Mouse (Mus musculus) intestine, embryonic 15.5 days (tissue): ENCODE results near the gene AW209491. TPM values are rescaled to one million over a fixed set of nuclear protein-coding genes. Genes with fewer than 3 reads are reported as not detected.

Experiments
- ATAC-seq: fragments of 200-750 bp; cut with Nextera tagmentation; 2 replicates; pipeline ENCODE4 v1.8.0; 2017; ENCODE audit warnings: moderate TSS enrichment, moderate library complexity
- H3K27ac ChIP-seq: fragments of 300-500 bp; sonication (generic); 2 replicates; pipeline ENCODE4 v1.5.1; 2015; ENCODE audit warnings: mild to moderate bottlenecking, inconsistent platforms
- H3K27me3 ChIP-seq: fragments of 300-500 bp; sonication (generic); replicated peaks from 2 replicates; pipeline ENCODE4 v1.6.1; 2015; ENCODE audit warnings: inconsistent platforms
- H3K36me3 ChIP-seq: fragments of 300-500 bp; sonication (generic); 2 replicates; pipeline ENCODE4 v1.6.1; 2015; ENCODE audit warnings: inconsistent platforms
- H3K4me1 ChIP-seq: fragments of 300-500 bp; sonication (generic); replicated peaks from 2 replicates; pipeline ENCODE4 v1.6.1; 2015; ENCODE audit warnings: inconsistent platforms
- H3K4me2 ChIP-seq: fragments of 300-500 bp; sonication (generic); replicated peaks from 2 replicates; pipeline ENCODE4 v1.6.1; 2015; ENCODE audit warnings: mild to moderate bottlenecking, inconsistent platforms
- H3K4me3 ChIP-seq: fragments of 300-500 bp; sonication (generic); replicated peaks from 2 replicates; pipeline ENCODE4 v1.5.1; 2015; ENCODE audit warnings: inconsistent platforms
- H3K9ac ChIP-seq: fragments of 300-500 bp; sonication (generic); 2 replicates; pipeline ENCODE4 v1.6.1; 2015; ENCODE audit warnings: inconsistent platforms
- H3K9me3 ChIP-seq: fragments of 300-500 bp; sonication (generic); 2 replicates; pipeline ENCODE4 v1.6.1; 2016; ENCODE audit warnings: inconsistent platforms
- WGBS: fragments of 180-500 bp; shearing (Covaris S2); methylation state at CpG from one replicate; pipeline ENCODE4 v1.1.7; 2015; 5-methylcytosine and 5-hydroxymethylcytosine counted together
- polyA plus RNA-seq: library from polyadenylated mRNA; unstranded; fragments of >200 nt; fragmentation: Nextera tagmentation; extraction: Ambion mirVana; gene quantifications from 2 replicates; pipeline ENCODE4 v1.2.1, GENCODE M21; 2015

AW209491 gene
- 26.0 and 26.6 TPM in 2 replicates for polyA plus RNA-seq

GRCm38 (mm10) chr13:14629726-14630641, at the start of gene AW209491:
TSS of gene AW209491 (plus strand) at chr13:14630154.
- H3K9me3 ChIP-seq = no peaks in the 10 kb centered on the region
- peak; percentile 97 for ATAC-seq
- H3K4me3 ChIP-seq = peak within 1 kb of the TSS; percentile 59
- H3K4me2 ChIP-seq = peak within 1 kb of the TSS; percentile 72
- no peaks in the 10 kb centered on the region for H3K36me3 ChIP-seq
- no peaks in the 10 kb centered on the region for H3K4me1 ChIP-seq
- WGBS = 1% methylated on average over 29 of the region's 29 CpGs
- H3K27ac ChIP-seq = peak within 1 kb of the TSS; percentile 75
- H3K9ac ChIP-seq = peak within 1 kb of the TSS; percentile 65
- H3K27me3 ChIP-seq = no peaks in the 10 kb centered on the region

- WGBS = 79% methylated on average over 3 of the region's 3 CpGs
- no peaks in the 10 kb centered on the region for H3K9me3 ChIP-seq
- H3K4me2 ChIP-seq = no peak overlapping the region
- no peak overlapping the region for H3K27ac ChIP-seq
- H3K27me3 ChIP-seq = no peaks in the 10 kb centered on the region
- ATAC-seq = no peak
- H3K4me3 ChIP-seq = no peak overlapping the region
- no peak overlapping the region for H3K9ac ChIP-seq
- H3K36me3 ChIP-seq = no peaks in the 10 kb centered on the region
- H3K4me1 ChIP-seq = no peaks in the 10 kb centered on the region
Observed at GRCm38 (mm10) chr13:14580392-14580791, 49.6 kb upstream of the AW209491 start.

GRCm38 (mm10) chr13:14602744-14603143, 27.2 kb upstream of the AW209491 start:
- no peaks in the 10 kb centered on the region for H3K36me3 ChIP-seq
- H3K4me1 ChIP-seq = no peaks in the 10 kb centered on the region
- no peak overlapping the region for H3K9ac ChIP-seq
- no peak for ATAC-seq
- H3K27ac ChIP-seq = no peak overlapping the region
- 86% methylated on average over 2 of the region's 2 CpGs for WGBS
- H3K9me3 ChIP-seq = no peaks in the 10 kb centered on the region
- no peak overlapping the region for H3K4me3 ChIP-seq
- H3K27me3 ChIP-seq = no peaks in the 10 kb centered on the region
- no peak overlapping the region for H3K4me2 ChIP-seq

GRCm38 (mm10) chr13:14607616-14608015, 22.3 kb upstream of the AW209491 start:
- no peak overlapping the region for H3K4me3 ChIP-seq
- no peak overlapping the region for H3K4me2 ChIP-seq
- H3K9ac ChIP-seq = no peak overlapping the region
- ATAC-seq = no peak
- H3K36me3 ChIP-seq = 0 out of 2 replicates have a peak, but pooled peaks cover 3% of the 10 kb centered on the region
- no peaks in the 10 kb centered on the region for H3K4me1 ChIP-seq
- no peaks in the 10 kb centered on the region for H3K27me3 ChIP-seq
- H3K27ac ChIP-seq = no peak overlapping the region
- no peaks in the 10 kb centered on the region for H3K9me3 ChIP-seq

GRCm38 (mm10) chr13:14612463-14612862, 17.5 kb upstream of the AW209491 start:
- 4% methylated on average over 10 of the region's 10 CpGs for WGBS
- peak overlapping the region; percentile 67 for H3K9ac ChIP-seq
- peak overlapping the region; percentile 77 for H3K4me3 ChIP-seq
- peak; percentile 66 for ATAC-seq
- peaks cover 5% of the 10 kb centered on the region; the same call in 1 of the 2 replicates for H3K4me1 ChIP-seq
- H3K36me3 ChIP-seq = 0 out of 2 replicates have a peak, but pooled peaks cover 8% of the 10 kb centered on the region
- H3K27ac ChIP-seq = 0 out of 2 replicates have a peak overlapping the region, but pooled peaks have one; percentile 66
- peak overlapping the region; percentile 52 for H3K4me2 ChIP-seq
- no peaks in the 10 kb centered on the region for H3K27me3 ChIP-seq
- H3K9me3 ChIP-seq = no peaks in the 10 kb centered on the region

GRCm38 (mm10) chr13:14612926-14613529, 16.9 kb upstream of the AW209491 start, which contains the start of the genes Mrpl32 and Psma2:
TSS of gene Mrpl32 (minus strand) at chr13:14613165.
TSS of gene Psma2 (plus strand) at chr13:14613240.
- under 1% methylated on average over 42 of the region's 42 CpGs for WGBS
- Histone ChIP-seq H3K4me2 (peak within 1 kb of the TSS; percentile 52), H3K36me3 (0 out of 2 replicates have a peak, but pooled peaks cover 8% of the 10 kb centered on the region)

GRCm38 (mm10) chr13:14613553-14613952, 16.4 kb upstream of the AW209491 start:
- ATAC-seq = no peak
- WGBS = under 1% methylated on average over 9 of the region's 9 CpGs
- Histone ChIP-seq H3K9me3 (no peaks in the 10 kb centered on the region), H3K36me3 (0 out of 2 replicates have a peak, but pooled peaks cover 8% of the 10 kb centered on the region), H3K27ac (peak overlapping the region; percentile 38; the same call in 1 of the 2 replicates), H3K4me2 (peak overlapping the region; percentile 52), H3K4me3 (peak overlapping the region; percentile 77), H3K9ac (peak overlapping the region; percentile 84), H3K27me3 (no peaks in the 10 kb centered on the region), H3K4me1 (peaks cover 5% of the 10 kb centered on the region; the same call in 1 of the 2 replicates)

More at GRCm38 (mm10) chr13:14612926-14613529, 16.9 kb upstream of the AW209491 start, which contains the start of the genes Mrpl32 and Psma2:
- H3K4me3 ChIP-seq = peak within 1 kb of the TSS; percentile 77
- H3K4me1 ChIP-seq = peaks cover 5% of the 10 kb centered on the region; the same call in 1 of the 2 replicates
- H3K27me3 ChIP-seq = no peaks in the 10 kb centered on the region
- no peaks in the 10 kb centered on the region for H3K9me3 ChIP-seq
- peak within 1 kb of the TSS; percentile 66; the same call in 1 of the 2 replicates for H3K27ac ChIP-seq
- H3K9ac ChIP-seq = peak within 1 kb of the TSS; percentile 84
- ATAC-seq = peak; percentile 99

GRCm38 (mm10) chr13:14618724-14619123, 11.2 kb upstream of the AW209491 start:
- H3K4me2 ChIP-seq = no peak overlapping the region
- peak; percentile 62 for ATAC-seq
- H3K36me3 ChIP-seq = peaks cover 15% of the 10 kb centered on the region
- H3K4me1 ChIP-seq = peaks cover 5% of the 10 kb centered on the region; the same call in 1 of the 2 replicates
- no peak overlapping the region for H3K27ac ChIP-seq
- no peak overlapping the region for H3K9ac ChIP-seq
- H3K4me3 ChIP-seq = no peak overlapping the region
- 39% methylated on average over 2 of the region's 2 CpGs for WGBS
- no peaks in the 10 kb centered on the region for H3K27me3 ChIP-seq
- no peaks in the 10 kb centered on the region for H3K9me3 ChIP-seq

GRCm38 (mm10) chr13:14639998-14640397, 10.0 kb downstream of the AW209491 start:
- H3K27me3 ChIP-seq = no peaks in the 10 kb centered on the region
- H3K9me3 ChIP-seq = no peaks in the 10 kb centered on the region
- no peak overlapping the region for H3K4me2 ChIP-seq
- H3K27ac ChIP-seq = no peak overlapping the region
- H3K9ac ChIP-seq = no peak overlapping the region
- H3K36me3 ChIP-seq = peaks cover 3% of the 10 kb centered on the region; the same call in 1 of the 2 replicates
- no peak for ATAC-seq
- no peak overlapping the region for H3K4me3 ChIP-seq
- 54% methylated on average over 1 of the region's 1 CpGs for WGBS
- H3K4me1 ChIP-seq = no peaks in the 10 kb centered on the region

- no peak overlapping the region for H3K9ac ChIP-seq
- H3K36me3 ChIP-seq = no peaks in the 10 kb centered on the region
- no peaks in the 10 kb centered on the region for H3K27me3 ChIP-seq
- 26% methylated on average over 1 of the region's 1 CpGs for WGBS
- no peak overlapping the region for H3K4me2 ChIP-seq
- no peaks in the 10 kb centered on the region for H3K4me1 ChIP-seq
- no peaks in the 10 kb centered on the region for H3K9me3 ChIP-seq
- no peak overlapping the region for H3K4me3 ChIP-seq
- no peak for ATAC-seq
- no peak overlapping the region for H3K27ac ChIP-seq
Observed at GRCm38 (mm10) chr13:14649301-14649700, 19.3 kb downstream of the AW209491 start.

- H3K9me3 ChIP-seq = no peaks in the 10 kb centered on the region
- no peak overlapping the region for H3K4me2 ChIP-seq
- H3K4me1 ChIP-seq = no peaks in the 10 kb centered on the region
- no peak overlapping the region for H3K9ac ChIP-seq
- H3K27ac ChIP-seq = no peak overlapping the region
- no peaks in the 10 kb centered on the region for H3K27me3 ChIP-seq
- no peak overlapping the region for H3K4me3 ChIP-seq
- 70% methylated on average over 4 of the region's 4 CpGs for WGBS
- no peaks in the 10 kb centered on the region for H3K36me3 ChIP-seq
- no peak for ATAC-seq
Observed at GRCm38 (mm10) chr13:14667107-14667506, 37.2 kb downstream of the AW209491 start.

- Histone ChIP-seq H3K27ac (no peak overlapping the region), H3K36me3 (no peaks in the 10 kb centered on the region), H3K4me1 (no peaks in the 10 kb centered on the region), H3K27me3 (no peaks in the 10 kb centered on the region), H3K9me3 (no peaks in the 10 kb centered on the region), H3K4me2 (no peak overlapping the region), H3K4me3 (no peak overlapping the region), H3K9ac (no peak overlapping the region)
- ATAC-seq = no peak
- WGBS = 20% methylated on average over 2 of the region's 2 CpGs
Observed at GRCm38 (mm10) chr13:14670342-14670741, 40.4 kb downstream of the AW209491 start.
